Mouse (Mus musculus) ES-CJ7 (cell line): Measurements from ENCODE around the gene Cdc40.
A peak's percentile ranks its signal among the peaks of the same experiment; 100 is the strongest.

Experiments
- DNase-seq: peaks from one replicate; pipeline ENCODE4 v3.0.0; 2011; ENCODE audit warnings: low read depth, low spot score

Cdc40 gene

DNA sequence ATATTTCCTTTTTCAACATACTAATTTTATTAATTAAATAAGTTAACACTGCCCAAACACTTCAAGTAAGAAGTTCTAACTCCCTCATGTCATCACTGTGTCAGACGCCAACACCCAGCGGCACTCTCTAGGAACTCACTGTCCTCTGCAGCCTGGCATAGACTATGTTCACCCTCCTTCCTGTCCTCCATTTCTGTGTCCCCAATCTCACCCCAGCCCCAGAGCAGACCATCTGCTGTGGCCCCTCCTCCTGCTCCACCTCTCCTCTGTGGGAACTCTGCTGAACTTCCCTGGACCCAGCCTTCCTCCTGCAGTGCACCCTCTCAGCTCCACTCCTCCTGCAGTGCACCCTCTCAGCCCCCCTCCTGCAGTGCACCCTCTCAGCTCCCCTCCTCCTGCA lies 15.0 kb downstream of the Cdc40 start:
- DNase-seq: no peak

DNA sequence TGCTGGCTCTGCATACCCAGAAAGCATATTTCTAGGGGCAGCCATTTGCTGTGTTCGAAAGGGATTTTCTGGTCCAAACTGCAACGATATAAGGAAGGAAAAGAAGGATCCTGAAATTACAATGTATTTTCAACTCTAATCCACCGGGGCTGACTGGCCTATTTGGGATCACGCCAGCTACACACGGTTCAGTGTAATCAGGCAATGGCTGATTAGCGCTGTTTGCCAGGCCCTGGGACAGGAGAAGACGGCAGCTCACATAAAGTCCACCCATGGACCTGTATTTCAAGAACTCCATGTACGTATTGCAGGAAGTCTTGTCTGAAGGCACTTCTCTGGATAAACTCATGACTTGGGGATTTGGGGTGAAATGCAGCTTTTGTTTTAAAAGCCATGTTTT lies 25.5 kb downstream of the Cdc40 start:
- DNase-seq: no peak

DNA sequence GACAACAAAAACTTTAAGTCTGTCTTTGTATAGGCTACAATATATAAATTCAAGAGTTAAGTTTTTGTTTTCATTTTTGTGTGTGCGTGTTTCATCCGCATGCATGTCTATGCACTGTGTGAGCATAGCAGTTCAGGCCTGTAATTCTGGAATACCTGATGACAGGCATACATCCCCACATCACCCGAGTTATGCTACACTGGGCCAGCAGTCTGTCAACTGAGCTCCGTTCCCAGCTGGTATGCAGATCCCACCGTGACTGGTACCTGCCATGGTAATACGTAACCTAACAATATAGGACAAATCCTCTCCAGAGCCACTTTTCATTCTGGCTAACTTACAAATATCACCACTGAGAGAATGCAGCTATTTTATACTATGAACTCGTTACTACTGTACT lies 26.4 kb downstream of the Cdc40 start:
- no peak for DNase-seq

DNA sequence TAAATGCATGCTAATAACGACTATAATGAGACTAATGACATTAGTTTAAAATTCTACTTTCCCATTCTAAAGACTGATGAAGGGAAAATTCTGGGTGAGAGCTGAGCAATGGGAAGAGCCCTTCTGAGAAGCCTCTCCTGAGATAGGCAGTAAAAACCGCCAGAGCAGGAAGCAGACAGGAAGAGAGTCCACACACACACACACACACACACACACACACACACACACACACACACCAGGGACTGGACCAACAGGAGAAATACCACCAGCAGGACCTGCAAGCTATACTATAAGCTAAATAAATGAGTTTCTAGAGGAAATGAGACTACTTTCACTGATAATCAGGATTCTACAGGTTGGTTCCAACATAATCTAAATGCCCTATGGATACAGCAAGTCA lies 27.5 kb downstream of the Cdc40 start:
- no peak for DNase-seq

DNA sequence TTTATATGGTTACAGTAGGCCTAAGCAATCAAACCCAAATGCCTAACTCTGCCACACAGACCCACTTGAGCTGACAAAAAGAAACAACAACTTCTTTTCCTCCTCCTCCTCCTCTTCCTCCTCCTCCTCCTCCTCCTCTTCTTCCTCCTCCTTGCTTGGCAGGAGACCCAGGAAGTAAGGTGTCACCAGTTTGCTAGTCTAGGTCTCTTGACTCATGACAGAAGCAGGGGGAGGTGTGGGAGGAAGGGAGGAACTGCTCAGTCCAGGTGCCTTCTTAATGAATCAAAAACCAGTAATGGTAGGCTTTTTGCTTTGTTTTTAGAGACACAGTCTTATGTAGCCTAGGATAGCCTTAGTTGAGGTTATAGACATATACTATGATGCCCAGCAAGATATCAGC lies 32.0 kb downstream of the Cdc40 start:
- DNase-seq: no peak

GRCm38 (mm10) chr10:40850644-40851043 lies 32.5 kb downstream of the Cdc40 start:
- DNase-seq: no peak

GRCm38 (mm10) chr10:40847176-40847874 lies 35.8 kb downstream of the Cdc40 start:
- DNase-seq: no peak

- peak; percentile 5 for DNase-seq
Measured at GRCm38 (mm10) chr10:40845626-40846025, 37.5 kb downstream of the Cdc40 start.

- DNase-seq: no peak
Measured at GRCm38 (mm10) chr10:40844546-40844945, 38.6 kb downstream of the Cdc40 start.

DNA sequence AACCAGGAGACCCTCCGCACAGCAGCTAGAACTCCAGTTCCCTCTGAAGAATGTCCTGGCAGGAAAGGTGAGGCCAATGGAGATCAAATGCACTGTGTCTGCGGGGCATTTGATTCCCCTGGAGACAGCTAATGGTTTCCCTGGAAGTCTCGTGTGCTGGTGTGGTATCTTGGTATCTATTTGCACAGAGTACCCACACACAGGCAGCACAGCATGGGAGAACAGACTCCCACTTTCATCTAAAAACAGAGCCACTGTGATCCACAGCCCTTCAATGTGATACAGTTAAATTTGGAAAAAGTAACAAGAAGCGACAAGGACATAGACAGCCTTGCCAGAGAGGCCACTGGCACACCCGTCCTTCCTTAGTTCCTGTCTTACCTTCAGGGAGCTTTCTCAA lies 39.3 kb downstream of the Cdc40 start:
- no peak for DNase-seq

DNA sequence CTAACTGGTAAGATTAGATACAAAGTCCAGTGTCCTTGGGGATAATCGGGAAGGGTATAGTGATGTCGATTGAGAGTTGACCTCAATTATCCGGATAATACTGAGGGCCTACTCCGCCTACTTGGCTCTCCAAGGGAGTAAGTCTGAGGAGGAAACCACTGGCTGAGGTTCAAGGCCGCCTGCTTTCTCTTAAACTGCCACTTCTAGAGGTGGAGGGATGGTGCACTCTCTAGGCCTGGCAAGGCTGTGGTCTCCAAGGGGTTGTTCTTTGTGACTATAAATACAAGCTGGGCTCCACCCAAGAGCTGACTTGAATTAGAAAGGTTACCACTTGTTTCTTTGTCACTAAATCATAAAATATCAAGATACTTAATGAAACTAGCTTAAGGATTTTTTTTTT lies 43.0 kb downstream of the Cdc40 start:
- peak; percentile 68 for DNase-seq

DNA sequence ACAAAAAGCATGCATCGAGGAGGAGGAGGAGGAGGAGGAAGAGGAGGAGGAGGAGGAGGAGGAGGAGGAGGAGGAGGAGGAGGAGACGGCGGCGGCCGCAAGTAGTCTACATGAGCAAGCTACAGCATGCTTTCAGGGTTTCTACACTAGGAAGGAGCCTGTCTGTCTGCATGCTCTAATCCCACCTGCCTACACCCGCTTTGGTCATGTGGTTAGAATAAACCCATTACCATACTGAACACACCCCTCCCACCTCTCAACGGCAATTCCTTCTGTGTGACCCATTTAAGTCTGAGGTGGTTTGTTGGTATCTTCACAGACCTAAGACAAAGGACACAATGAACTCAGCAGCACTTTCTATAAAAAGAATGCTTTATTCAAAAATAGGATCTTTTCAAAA lies 51.8 kb downstream of the Cdc40 start:
- peak; percentile 24 for DNase-seq

GRCm38 (mm10) chr10:40830312-40830711 lies 52.8 kb downstream of the Cdc40 start:
- no peak for DNase-seq

- no peak for DNase-seq
Measured at GRCm38 (mm10) chr10:40827706-40828105, 55.4 kb downstream of the Cdc40 start.

DNA sequence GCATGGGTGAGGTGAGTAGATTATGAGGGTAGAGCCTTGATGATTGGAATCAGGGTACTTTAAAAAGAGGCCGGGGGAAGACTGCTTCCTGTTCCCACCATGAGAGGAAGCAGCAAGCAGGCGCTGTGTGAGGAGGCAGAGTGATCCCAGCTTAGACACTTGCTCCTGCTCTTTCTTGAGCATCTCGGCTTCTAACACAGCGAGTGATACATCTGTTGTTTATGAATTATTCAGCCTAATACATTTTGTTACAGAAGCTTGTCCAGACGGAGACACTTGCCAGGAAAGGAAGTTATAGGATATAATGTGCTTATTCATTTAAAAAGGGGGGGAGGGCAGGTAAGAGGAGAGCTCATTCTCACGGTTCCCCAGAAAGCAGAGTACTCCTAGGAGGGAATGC lies 57.2 kb downstream of the Cdc40 start:
- no peak for DNase-seq

- DNase-seq: peak; percentile 27
Measured at GRCm38 (mm10) chr10:40816471-40816870, 66.6 kb downstream of the Cdc40 start.

DNA sequence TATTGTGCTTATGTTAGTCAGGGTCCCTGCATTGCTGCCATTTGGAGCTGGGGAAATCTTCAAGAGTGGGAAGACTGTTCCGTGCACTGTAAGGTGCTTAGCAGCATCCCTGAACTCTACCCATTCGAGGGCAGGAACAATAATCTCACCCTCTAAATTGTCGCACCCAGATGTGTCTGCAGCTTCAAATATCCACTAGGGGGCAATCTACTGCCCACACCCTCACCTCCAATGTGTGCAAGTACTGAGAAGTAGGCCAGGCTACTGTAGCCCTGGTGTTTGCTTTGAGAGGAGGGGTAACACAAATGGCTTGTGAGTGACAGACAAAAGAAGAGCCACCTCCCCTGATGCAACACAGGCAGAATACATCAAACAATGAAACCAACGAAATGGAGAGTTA lies 69.5 kb downstream of the Cdc40 start:
- peak; percentile 49 for DNase-seq

- peak; percentile 45 for DNase-seq
Measured at GRCm38 (mm10) chr10:40809411-40809910, 73.7 kb downstream of the Cdc40 start.

- no peak for DNase-seq
Measured at GRCm38 (mm10) chr10:40806221-40806620, 76.9 kb downstream of the Cdc40 start.

- DNase-seq: no peak
Measured at GRCm38 (mm10) chr10:40805221-40805620, 77.9 kb downstream of the Cdc40 start.

GRCm38 (mm10) chr10:40792115-40792514 lies 91.0 kb downstream of the Cdc40 start:
- DNase-seq: no peak

DNA sequence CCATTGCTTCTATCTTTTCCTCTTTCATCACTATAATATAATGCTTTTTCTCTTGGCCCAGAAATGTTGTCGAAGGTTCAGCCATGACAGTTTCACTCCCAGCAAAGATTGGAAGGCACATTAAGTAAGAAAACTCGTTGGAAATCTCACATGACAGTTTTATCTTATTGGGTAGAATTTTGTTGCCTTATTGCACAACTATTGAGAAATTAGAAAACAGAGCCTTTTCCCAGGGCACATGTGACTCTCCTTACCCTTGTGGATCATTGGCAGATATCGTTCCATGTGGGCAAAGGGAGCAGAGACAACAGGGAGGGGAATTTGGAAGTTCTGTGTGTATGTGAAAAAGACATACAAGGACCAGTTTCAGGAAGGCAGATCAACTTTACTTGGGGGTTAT lies 92.7 kb downstream of the Cdc40 start:
- no peak for DNase-seq
